Mouse (Mus musculus) CH12.LX (cell line): Measurements from ENCODE around the gene Ccdc171. TPM values are rescaled to one million over a fixed set of nuclear protein-coding genes. Genes with fewer than 3 reads are reported as not detected.

Experiments
- DNase-seq: peaks from one replicate; pipeline ENCODE4 v3.0.0-alpha.2; 2013; ENCODE audit errors: extremely low read depth
- H3K27ac ChIP-seq: 2 replicates; pipeline ENCODE4 v1.5.1; 2012; ENCODE audit warnings: low read depth, mild to moderate bottlenecking, control low read depth, moderate library complexity; ENCODE audit not compliant: insufficient read depth
- H3K27me3 ChIP-seq: replicated peaks from 2 replicates; pipeline ENCODE3; 2012; ENCODE audit warnings: inconsistent platforms
- H3K36me3 ChIP-seq, 2 experiments: replicated peaks in 1 of 2; 2 replicates each; pipeline versions ENCODE3 to v1.6.1; 2012; ENCODE audit warnings: inconsistent platforms in 1 of 2, low read length in 1 of 2, mild to moderate bottlenecking in 1 of 2, mixed read lengths in 1 of 2, moderate library complexity in 1 of 2; ENCODE audit not compliant: control insufficient read depth in 1 of 2, insufficient read depth in 1 of 2
- H3K4me1 ChIP-seq, 2 experiments: 2 replicates each; pipeline ENCODE4 v1.6.1; 2012; ENCODE audit warnings: inconsistent platforms in 1 of 2, moderate library complexity in 1 of 2; ENCODE audit not compliant: insufficient read depth in 2 of 2, control insufficient read depth in 1 of 2
- H3K4me2 ChIP-seq: 2 replicates; pipeline ENCODE4 v1.6.1; 2012; ENCODE audit warnings: low read depth, mild to moderate bottlenecking, control low read depth; ENCODE audit not compliant: poor library complexity, insufficient read depth, severe bottlenecking
- H3K4me3 ChIP-seq, 3 experiments: fragments of 150-350 bp in 1 of 3; sonication (generic) in 1 of 3; replicated peaks in 1 of 3; 2 replicates each; pipeline versions ENCODE3 to v1.5.1; 2011 to 2012; ENCODE audit warnings: low read depth in 2 of 3, low read length in 2 of 3, mild to moderate bottlenecking in 2 of 3, moderate library complexity in 2 of 3, control low read depth in 1 of 3, improper control_type of control experiment in 1 of 3, inconsistent platforms in 1 of 3, mixed read lengths in 1 of 3; ENCODE audit not compliant: poor library complexity in 1 of 3
- H3K79me2 ChIP-seq: replicated peaks from 2 replicates; pipeline ENCODE4 v1.6.1; 2012; ENCODE audit warnings: mild to moderate bottlenecking, moderate library complexity; ENCODE audit not compliant: control insufficient read depth, poor library complexity, insufficient read depth, severe bottlenecking; ENCODE audit errors: extremely low read depth
- H3K9ac ChIP-seq: 2 replicates; pipeline ENCODE4 v1.6.1; 2012; ENCODE audit warnings: low read depth, mild to moderate bottlenecking, control low read depth, moderate library complexity; ENCODE audit not compliant: insufficient read depth
- H3K9me3 ChIP-seq: replicated peaks from 2 replicates; pipeline ENCODE3; 2012; ENCODE audit warnings: low read length, inconsistent platforms, mixed read lengths
- CHD1 ChIP-seq: IDR thresholded peaks from 2 replicates; pipeline ENCODE4 v1.6.1; 2012; ENCODE audit warnings: low read depth, low read length, improper control_type of control experiment, inconsistent platforms
- CHD2 ChIP-seq: IDR thresholded peaks from 2 replicates; pipeline ENCODE4 v1.6.1; 2011; ENCODE audit warnings: low read length, improper control_type of control experiment
- CTCF ChIP-seq, 2 experiments: IDR thresholded peaks in 1 of 2; conservative IDR thresholded peaks in 1 of 2; 2 replicates each; pipeline ENCODE4 v1.5.1; 2011 to 2012; ENCODE audit warnings: low read depth in 2 of 2, low read length in 2 of 2, improper control_type of control experiment in 1 of 2, inconsistent platforms in 1 of 2, mild to moderate bottlenecking in 1 of 2, moderate library complexity in 1 of 2
- ELF1 ChIP-seq: IDR thresholded peaks from 2 replicates; pipeline ENCODE4 v1.6.1; 2014; ENCODE audit warnings: low read depth, mild to moderate bottlenecking, inconsistent platforms, low read length, improper control_type of control experiment
- EP300 ChIP-seq: IDR thresholded peaks from 2 replicates; pipeline ENCODE4 v1.6.1; 2011; ENCODE audit warnings: low read length, improper control_type of control experiment
- ETS1 ChIP-seq: conservative IDR thresholded peaks from 2 replicates; pipeline ENCODE4 v1.6.1; 2012; ENCODE audit warnings: low read depth, mild to moderate bottlenecking, inconsistent platforms, low read length, improper control_type of control experiment, moderate library complexity
- HCFC1 ChIP-seq: IDR thresholded peaks from 2 replicates; pipeline ENCODE4 v1.6.1; 2012; ENCODE audit warnings: low read depth, mild to moderate bottlenecking, inconsistent platforms, low read length, improper control_type of control experiment
- IRF4 ChIP-seq: IDR thresholded peaks from 2 replicates; pipeline ENCODE4 v1.6.1; 2014; ENCODE audit warnings: low read depth, mild to moderate bottlenecking, inconsistent platforms, low read length, improper control_type of control experiment
- KAT2A ChIP-seq: IDR thresholded peaks from 2 replicates; pipeline ENCODE4 v1.6.1; 2012; ENCODE audit warnings: low read length, improper control_type of control experiment, inconsistent platforms; ENCODE audit not compliant: insufficient replicate concordance
- MAFK ChIP-seq: IDR thresholded peaks from 2 replicates; pipeline ENCODE4 v1.6.1; 2011; ENCODE audit warnings: low read length, improper control_type of control experiment; ENCODE audit not compliant: insufficient replicate concordance
- MAX ChIP-seq: IDR thresholded peaks from 2 replicates; pipeline ENCODE4 v1.6.1; 2011; ENCODE audit warnings: low read length, improper control_type of control experiment
- MAZ ChIP-seq: IDR thresholded peaks from 2 replicates; pipeline ENCODE4 v1.6.1; 2012; ENCODE audit warnings: low read depth, mild to moderate bottlenecking, inconsistent platforms, low read length, improper control_type of control experiment, moderate library complexity
- MEF2A ChIP-seq: IDR thresholded peaks from 2 replicates; pipeline ENCODE4 v1.6.1; 2014; ENCODE audit warnings: low read depth, mild to moderate bottlenecking, inconsistent platforms, low read length, improper control_type of control experiment, borderline replicate concordance
- MXI1 ChIP-seq: IDR thresholded peaks from 2 replicates; pipeline ENCODE4 v1.6.1; 2011; ENCODE audit warnings: mild to moderate bottlenecking, low read depth, low read length, improper control_type of control experiment
- NELFE ChIP-seq: IDR thresholded peaks from 2 replicates; pipeline ENCODE4 v1.6.1; 2011; ENCODE audit warnings: low read depth, low read length, improper control_type of control experiment
- NRF1 ChIP-seq: IDR thresholded peaks from 2 replicates; pipeline ENCODE4 v1.6.1; 2014; ENCODE audit warnings: low read depth, mild to moderate bottlenecking, inconsistent platforms, low read length, improper control_type of control experiment, moderate library complexity
- PAX5 ChIP-seq: IDR thresholded peaks from 2 replicates; pipeline ENCODE4 v1.6.1; 2012; ENCODE audit warnings: low read length, inconsistent platforms, mixed read lengths
- POLR2A ChIP-seq: IDR thresholded peaks from 2 replicates; pipeline ENCODE4 v1.6.1; 2011; ENCODE audit warnings: low read depth, mild to moderate bottlenecking, improper control_type of control experiment, low read length
- RCOR1 ChIP-seq: conservative IDR thresholded peaks from 2 replicates; pipeline ENCODE4 v1.6.1; 2012; ENCODE audit warnings: low read depth, mild to moderate bottlenecking, inconsistent platforms, low read length, improper control_type of control experiment
- SIN3A ChIP-seq: IDR thresholded peaks from 2 replicates; pipeline ENCODE4 v1.6.1; 2012; ENCODE audit warnings: low read length, improper control_type of control experiment, inconsistent platforms
- SMC3 ChIP-seq: IDR thresholded peaks from 2 replicates; pipeline ENCODE4 v1.6.1; 2011; ENCODE audit warnings: low read depth, low read length, improper control_type of control experiment
- TBP ChIP-seq: conservative IDR thresholded peaks from 2 replicates; pipeline ENCODE4 v1.6.1; 2011; ENCODE audit warnings: low read depth, low read length, improper control_type of control experiment
- TCF12 ChIP-seq: IDR thresholded peaks from 2 replicates; pipeline ENCODE4 v1.6.1; 2014; ENCODE audit warnings: low read depth, mild to moderate bottlenecking, inconsistent platforms, low read length, improper control_type of control experiment
- USF2 ChIP-seq: conservative IDR thresholded peaks from 2 replicates; pipeline ENCODE4 v1.6.1; 2011; ENCODE audit warnings: low read depth, low read length, improper control_type of control experiment
- ZC3H11A ChIP-seq: IDR thresholded peaks from 2 replicates; pipeline ENCODE4 v1.6.1; 2012; ENCODE audit warnings: low read depth, mild to moderate bottlenecking, inconsistent platforms, low read length, improper control_type of control experiment
- ZKSCAN1 ChIP-seq: IDR thresholded peaks from 2 replicates; pipeline ENCODE4 v1.6.1; 2012; ENCODE audit warnings: low read depth, inconsistent platforms, low read length, improper control_type of control experiment, borderline replicate concordance
- ZMIZ1 ChIP-seq: IDR thresholded peaks from 2 replicates; pipeline ENCODE4 v1.6.1; 2012; ENCODE audit warnings: low read depth, mild to moderate bottlenecking, inconsistent platforms, low read length, improper control_type of control experiment
- ZNF384 ChIP-seq: IDR thresholded peaks from 2 replicates; pipeline ENCODE4 v1.6.1; 2012; ENCODE audit warnings: low read depth, low read length, improper control_type of control experiment, inconsistent platforms
- dilution Hi-C: fragments of 300-500 bp; cut with MboI; formaldehyde crosslinking; loops from 2 replicates; pipeline ENCODE4 v1.14.3; 2020; ENCODE audit warnings: low sequenced_read_pairs; ENCODE audit not compliant: extremely low pct_unique_long_range_greater_than_20kb, extremely low pct_ligation_motif_present
- in situ Hi-C: fragments of 300-500 bp; cut with MboI; formaldehyde crosslinking; loops from 3 replicates; pipeline ENCODE4 v1.14.3; 2019; ENCODE audit warnings: low sequenced_read_pairs, low pct_ligation_motif_present, low pct_unique_long_range_greater_than_20kb, mixed read lengths
- polyA plus RNA-seq: library from polyadenylated mRNA; unstranded; fragments of >175 nt; gene quantifications from 2 replicates; pipeline ENCODE4 v1.2.1, GENCODE M21; 2012; ENCODE audit warnings: low read depth; ENCODE audit not compliant: insufficient read length
- total RNA-seq, 2 experiments: library from RNA; depleted of rRNA; stranded (reverse); fragments of 300-350 nt in 1 of 2; fragments of >200 nt in 1 of 2; gene quantifications; 2 replicates each; pipeline ENCODE4 v1.2.3; 2012 to 2014

Gene Ccdc171
- total and polyA plus RNA-seq, 3 experiments: 0.93 to 2.2 (median 1.5) TPM

DNA sequence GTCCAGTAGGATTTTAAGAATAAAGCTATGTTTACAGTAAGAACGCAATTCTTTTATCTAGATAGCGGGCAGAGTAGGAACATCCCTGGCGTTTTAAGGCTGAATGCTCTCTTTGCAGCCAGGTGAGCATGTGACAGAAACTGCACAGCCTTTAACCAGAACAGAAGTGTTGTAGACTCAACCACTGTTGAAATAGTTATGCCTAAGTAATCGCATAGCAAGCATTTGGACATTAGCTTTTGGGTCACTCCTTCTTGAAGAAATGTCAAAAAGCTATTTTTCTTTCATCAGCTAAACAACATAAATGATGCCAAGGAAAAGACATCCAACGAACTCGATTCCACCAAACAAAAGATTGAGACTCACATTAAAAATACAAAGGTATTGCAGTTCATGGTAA is 131.7 kb downstream of the Ccdc171 start:
- dilution Hi-C loops (no loop called here), in situ Hi-C loops (no loop called here)
- no peaks in the 10 kb centered on the region for H3K79me2 ChIP-seq
- TF ChIP-seq CHD1 (no peak), TCF12 (no peak), KAT2A (no peak), CHD2 (no peak), SMC3 (no peak), ZC3H11A (no peak), ELF1 (no peak), MXI1 (no peak), NRF1 (no peak), HCFC1 (no peak), ZKSCAN1 (no peak), CTCF (conservative IDR thresholded peaks at IDR 0.05 in 1 of 2, IDR thresholded peaks at IDR 0.05 in 1 of 2; ENCODE audit: low read depth in 2 of 2, low read length in 2 of 2) (no peak), MEF2A (no peak), POLR2A (no peak), MAX (no peak), ZMIZ1 (no peak), SIN3A (no peak)
- H3K36me3 ChIP-seq: no peaks in the 10 kb centered on the region
- DNase-seq: no peak
- no peak overlapping the region for H3K27ac ChIP-seq
- no peak overlapping the region for H3K9ac ChIP-seq
- no peak overlapping the region for H3K4me3 ChIP-seq
- no peaks in the 10 kb centered on the region for H3K9me3 ChIP-seq
- H3K4me2 ChIP-seq: no peak overlapping the region
- H3K27me3 ChIP-seq: no peaks in the 10 kb centered on the region
- no peaks in the 10 kb centered on the region for H3K4me1 ChIP-seq

- no peaks in the 10 kb centered on the region for H3K36me3 ChIP-seq
- TF ChIP-seq CHD2: no peak
- no peak for TF ChIP-seq USF2
- no peak for TF ChIP-seq SMC3
- TF ChIP-seq MAFK: no peak
- TF ChIP-seq MEF2A: no peak
- no peak for TF ChIP-seq NELFE
- no peak for TF ChIP-seq ZNF384
- TF ChIP-seq ZMIZ1: no peak
- no peak for TF ChIP-seq HCFC1
- no peak for TF ChIP-seq TCF12
- TF ChIP-seq TBP: no peak
- TF ChIP-seq RCOR1: no peak
- no peak for TF ChIP-seq MAZ
- TF ChIP-seq SIN3A: no peak
- no peak for TF ChIP-seq MAX
- TF ChIP-seq MXI1: no peak
- no peak for TF ChIP-seq ETS1
- no peak for TF ChIP-seq EP300
- TF ChIP-seq PAX5: no peak
- TF ChIP-seq IRF4: no peak
- TF ChIP-seq, all 38 proteins: peak for 0
- H3K27ac ChIP-seq: no peak overlapping the region
- H3K9me3 ChIP-seq: no peaks in the 10 kb centered on the region
- no peaks in the 10 kb centered on the region for H3K79me2 ChIP-seq
- dilution Hi-C loops: no loop called here
- H3K4me1 ChIP-seq: no peaks in the 10 kb centered on the region
- DNase-seq: no peak
- H3K4me2 ChIP-seq: no peak overlapping the region
- H3K9ac ChIP-seq: no peak overlapping the region
- no peak overlapping the region for H3K4me3 ChIP-seq
- H3K27me3 ChIP-seq: no peaks in the 10 kb centered on the region
- in situ Hi-C loops: no loop called here
Observed at GRCm38 (mm10) chr4:83658415-83658814, 133.1 kb downstream of the Ccdc171 start.
